Mouse (Mus musculus) frontal cortex, postnatal 10 days (tissue): ENCODE results near the gene Os9.
"Not testable (repeated sequence)": the region's sequence is repeated elsewhere in the genome, so short reads cannot be mapped to it uniquely, and the experiment has no call there.

ENCODE experiments used
- DNase-seq, 2 experiments: peaks; one replicate each; pipeline ENCODE4 v3.0.0; 2022; ENCODE audit warnings: low spot score in 2 of 2, mixed read lengths in 1 of 2

Os9 gene

GRCm38 (mm10) chr10:127080901-127081780 is 39.8 kb downstream of the Os9 start:
- no peak for DNase-seq

GRCm38 (mm10) chr10:127079665-127080391 is 41.1 kb downstream of the Os9 start:
- peak in 1 of 2 experiments; percentile 59 for DNase-seq

- peak in 1 of 2 experiments; percentile 61 for DNase-seq
Measured at GRCm38 (mm10) chr10:127078677-127079575, 42.0 kb downstream of the Os9 start.

- DNase-seq = peak in 1 of 2 experiments; percentile 78
Measured at GRCm38 (mm10) chr10:127078001-127078676, 42.8 kb downstream of the Os9 start.

GRCm38 (mm10) chr10:127077515-127077914 is 43.4 kb downstream of the Os9 start:
- no peak for DNase-seq

GRCm38 (mm10) chr10:127076082-127076481 is 44.8 kb downstream of the Os9 start:
- DNase-seq = no peak

GRCm38 (mm10) chr10:127075651-127076050 is 45.3 kb downstream of the Os9 start:
- no peak for DNase-seq

GRCm38 (mm10) chr10:127075080-127075479 is 45.9 kb downstream of the Os9 start, which contains the start of gene Agap2:
Gene Agap2 (plus strand): TSS chr10:127075284.
- DNase-seq = no peak

GRCm38 (mm10) chr10:127073981-127074380 is 47.0 kb downstream of the Os9 start:
- DNase-seq = no peak

- DNase-seq = not testable (repeated sequence)
Measured at GRCm38 (mm10) chr10:127072969-127073368, 48.0 kb downstream of the Os9 start.

- DNase-seq = not testable (repeated sequence)
Measured at GRCm38 (mm10) chr10:127072270-127072669, 48.7 kb downstream of the Os9 start.

GRCm38 (mm10) chr10:127071203-127071602 is 49.7 kb downstream of the Os9 start:
- no peak for DNase-seq

GRCm38 (mm10) chr10:127070190-127071121 is 50.5 kb downstream of the Os9 start, which contains the start of gene Tspan31:
Gene Tspan31 (minus strand): TSS chr10:127070264.
- DNase-seq = peak; percentile 90 to 92

GRCm38 (mm10) chr10:127069281-127070189 is 51.4 kb downstream of the Os9 start:
- DNase-seq = no peak

GRCm38 (mm10) chr10:127068360-127069038 is 52.4 kb downstream of the Os9 start:
- DNase-seq = no peak

GRCm38 (mm10) chr10:127066519-127067018 is 54.4 kb downstream of the Os9 start:
- no peak for DNase-seq

GRCm38 (mm10) chr10:127065981-127066380 is 55.0 kb downstream of the Os9 start:
- DNase-seq = no peak
